Mouse (Mus musculus): ENCODE results near the gene Scn5a.

Gene Scn5a

GRCm38 (mm10) chr9:119465595-119465994 is 113.2 kb downstream of the Scn5a start:
- DNase-seq (ENCODE audit: low read depth, low spot score) = no peak

- DNase-seq (ENCODE audit: low read depth, low spot score) = no peak
These were observed 113.8 kb downstream of the Scn5a start for GRCm38 (mm10) chr9:119465056-119465455.

GRCm38 (mm10) chr9:119460410-119460809 is 118.4 kb downstream of the Scn5a start:
- peak; percentile 44 for DNase-seq (ENCODE audit: low read depth, low spot score)

GRCm38 (mm10) chr9:119457122-119457521 is 121.7 kb downstream of the Scn5a start:
- DNase-seq (ENCODE audit: low read depth, low spot score) = no peak

- no peak for DNase-seq (ENCODE audit: low read depth, low spot score)
These were observed 122.8 kb downstream of the Scn5a start for GRCm38 (mm10) chr9:119455967-119456366.

GRCm38 (mm10) chr9:119445737-119446136 is 133.1 kb downstream of the Scn5a start:
- no peak for DNase-seq (ENCODE audit: low read depth, low spot score)

- DNase-seq (ENCODE audit: low read depth, low spot score) = peak; percentile 96
These were observed 133.9 kb downstream of the Scn5a start, which contains the start of gene Exog for GRCm38 (mm10) chr9:119444738-119445429. Gene Exog (plus strand): TSS chr9:119444943.

GRCm38 (mm10) chr9:119438498-119439000 is 140.3 kb downstream of the Scn5a start:
- DNase-seq (ENCODE audit: low read depth, low spot score) = no peak

- DNase-seq (ENCODE audit: low read depth, low spot score) = no peak
These were observed 140.8 kb downstream of the Scn5a start for GRCm38 (mm10) chr9:119438065-119438464.

- DNase-seq (ENCODE audit: low read depth, low spot score) = no peak
These were observed 143.0 kb downstream of the Scn5a start for GRCm38 (mm10) chr9:119435855-119436254.
